Mouse (Mus musculus) urinary bladder, postnatal 25 days (tissue): Measurements from ENCODE around the gene Wscd2.

Experiments
- DNase-seq: peaks from one replicate; pipeline ENCODE4 v3.0.0; 2022; ENCODE audit warnings: low spot score

Gene Wscd2

GRCm38 (mm10) chr5:113618716-113619115 is 128.6 kb downstream of the Wscd2 start:
- no peak for DNase-seq

GRCm38 (mm10) chr5:113619151-113619550 is 129.0 kb downstream of the Wscd2 start:
- DNase-seq, result no peak

GRCm38 (mm10) chr5:113620130-113620716 is 130.1 kb downstream of the Wscd2 start:
- no peak for DNase-seq

GRCm38 (mm10) chr5:113620999-113621398 is 130.9 kb downstream of the Wscd2 start:
- DNase-seq, result no peak

- DNase-seq, result no peak
These were observed 132.9 kb downstream of the Wscd2 start for GRCm38 (mm10) chr5:113623052-113623451.

GRCm38 (mm10) chr5:113625068-113625467 is 134.9 kb downstream of the Wscd2 start:
- DNase-seq, result no peak

- no peak for DNase-seq
These were observed 136.2 kb downstream of the Wscd2 start for GRCm38 (mm10) chr5:113626352-113626751.

GRCm38 (mm10) chr5:113626991-113627390 is 136.9 kb downstream of the Wscd2 start:
- DNase-seq, result no peak

- peak; percentile 40 for DNase-seq
These were observed 137.8 kb downstream of the Wscd2 start for GRCm38 (mm10) chr5:113627820-113628437.

GRCm38 (mm10) chr5:113629248-113629647 is 139.1 kb downstream of the Wscd2 start:
- DNase-seq, result no peak

GRCm38 (mm10) chr5:113630116-113630515 is 140.0 kb downstream of the Wscd2 start:
- DNase-seq, result no peak

- DNase-seq, result no peak
These were observed 143.0 kb downstream of the Wscd2 start for GRCm38 (mm10) chr5:113633037-113633714.

- DNase-seq, result no peak
These were observed 144.0 kb downstream of the Wscd2 start for GRCm38 (mm10) chr5:113634024-113634651.

- no peak for DNase-seq
These were observed 144.9 kb downstream of the Wscd2 start for GRCm38 (mm10) chr5:113634887-113635610.

- DNase-seq, result no peak
These were observed 145.9 kb downstream of the Wscd2 start for GRCm38 (mm10) chr5:113635861-113636565.

- no peak for DNase-seq
These were observed 147.5 kb downstream of the Wscd2 start for GRCm38 (mm10) chr5:113637631-113638030.

GRCm38 (mm10) chr5:113638055-113638454 is 147.9 kb downstream of the Wscd2 start:
- DNase-seq, result no peak

- no peak for DNase-seq
These were observed 149.0 kb downstream of the Wscd2 start for GRCm38 (mm10) chr5:113639126-113639525.
